Mouse (Mus musculus) lung, postnatal 25 days (tissue): ENCODE results near the gene Diaph3.

ENCODE experiments used
- DNase-seq: peaks from one replicate; pipeline ENCODE4 v3.0.0; 2022; ENCODE audit warnings: low spot score

The Diaph3 gene

GRCm38 (mm10) chr14:86847154-86847810 lies 293.8 kb downstream of the Diaph3 start:
- no peak for DNase-seq

GRCm38 (mm10) chr14:86844075-86844474 lies 297.0 kb downstream of the Diaph3 start:
- no peak for DNase-seq

GRCm38 (mm10) chr14:86837642-86838041 lies 303.4 kb downstream of the Diaph3 start:
- no peak for DNase-seq

GRCm38 (mm10) chr14:86834851-86835250 lies 306.2 kb downstream of the Diaph3 start:
- DNase-seq = no peak

GRCm38 (mm10) chr14:86834269-86834668 lies 306.8 kb downstream of the Diaph3 start:
- DNase-seq = no peak

GRCm38 (mm10) chr14:86833003-86833402 lies 308.0 kb downstream of the Diaph3 start:
- DNase-seq = no peak

GRCm38 (mm10) chr14:86816246-86816645 lies 324.8 kb downstream of the Diaph3 start:
- DNase-seq = no peak

- no peak for DNase-seq
Measured at GRCm38 (mm10) chr14:86788880-86789641, 352.0 kb downstream of the Diaph3 start.

- no peak for DNase-seq
Measured at GRCm38 (mm10) chr14:86786866-86787265, 354.2 kb downstream of the Diaph3 start.

- DNase-seq = peak; percentile 67
Measured at GRCm38 (mm10) chr14:86781553-86782273, 359.3 kb downstream of the Diaph3 start.

GRCm38 (mm10) chr14:86773311-86773710 lies 367.7 kb downstream of the Diaph3 start:
- DNase-seq = no peak

GRCm38 (mm10) chr14:86772176-86773150 lies 368.6 kb downstream of the Diaph3 start:
- DNase-seq = no peak

GRCm38 (mm10) chr14:86764286-86764685 lies 376.7 kb downstream of the Diaph3 start:
- no peak for DNase-seq

- no peak for DNase-seq
Measured at GRCm38 (mm10) chr14:86757604-86758520, 383.2 kb downstream of the Diaph3 start.

GRCm38 (mm10) chr14:86757132-86757531 lies 383.9 kb downstream of the Diaph3 start:
- DNase-seq = no peak

GRCm38 (mm10) chr14:86750351-86750750 lies 390.7 kb downstream of the Diaph3 start:
- no peak for DNase-seq

- no peak for DNase-seq
Measured at GRCm38 (mm10) chr14:86749425-86749824, 391.6 kb downstream of the Diaph3 start.

- no peak for DNase-seq
Measured at GRCm38 (mm10) chr14:86748876-86749275, 392.2 kb downstream of the Diaph3 start.

- DNase-seq = no peak
Measured at GRCm38 (mm10) chr14:86744523-86744922, 396.5 kb downstream of the Diaph3 start.

GRCm38 (mm10) chr14:86741855-86742531 lies 399.0 kb downstream of the Diaph3 start:
- DNase-seq = no peak
